Mouse (Mus musculus): ENCODE measurements around the gene Mnx1. TPM values are rescaled to one million over a fixed set of nuclear protein-coding genes. Genes with fewer than 3 reads are reported as not detected.

The Mnx1 gene
- not detected in 2 replicates for total RNA-seq (2017)

DNA sequence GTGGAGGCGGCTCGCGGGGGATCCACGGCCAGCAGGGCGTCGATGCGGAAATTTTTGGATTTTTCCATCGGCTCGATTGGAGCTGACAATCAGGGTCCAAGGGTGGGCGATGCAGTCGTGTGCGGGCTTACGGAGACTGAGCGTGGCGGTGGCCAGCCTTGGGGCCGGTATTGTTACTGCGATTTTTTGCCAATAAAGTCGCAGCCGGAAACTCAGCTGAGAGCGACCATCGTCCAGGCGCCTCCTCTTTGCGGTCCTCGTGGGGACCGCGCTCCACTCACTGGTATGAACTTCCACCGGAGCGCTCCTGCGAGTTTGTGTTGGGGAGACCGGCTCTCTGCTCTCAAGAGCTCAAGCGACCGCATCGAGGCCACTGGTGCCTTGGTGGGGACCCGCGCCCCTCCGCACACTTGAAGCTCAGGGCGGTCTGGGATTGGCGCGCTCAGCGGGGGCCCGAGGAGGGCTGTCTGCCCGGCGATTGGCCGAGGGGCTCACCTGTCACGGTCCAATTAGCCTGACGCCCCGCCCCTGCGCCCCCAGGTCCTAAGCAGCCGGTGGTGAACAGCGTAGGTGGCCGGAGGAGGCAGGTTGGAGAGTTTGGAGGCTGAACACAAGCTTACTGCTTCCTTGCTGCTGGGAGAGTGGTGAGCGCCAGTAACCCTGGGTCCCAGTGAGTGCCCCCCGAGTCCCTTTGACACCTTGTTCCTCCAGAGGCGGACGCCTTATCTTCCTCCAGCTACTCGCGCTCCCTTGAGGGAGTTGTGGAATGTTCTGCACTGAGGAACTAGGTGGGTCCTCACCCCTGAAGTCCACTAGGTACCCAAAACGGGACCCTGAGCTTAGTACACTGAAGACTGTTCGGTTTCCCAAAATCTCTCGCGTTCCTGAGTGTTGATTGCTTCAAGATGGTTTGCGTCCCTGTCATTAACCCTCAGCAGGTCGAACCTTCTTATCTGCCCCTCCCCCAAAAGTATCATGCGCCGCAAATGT is at the start of gene Mnx1:
TSS of gene Mnx1 (minus strand) at position 263 of the 990 bp plus-strand sequence.
- 0 out of 4 replicates have a peak, but pooled peaks of 1 of the 2 experiments have one; percentile 8 for ATAC-seq (replicated peaks in 1 of 2; ENCODE audit: insufficient read depth in 1 of 2, low FRiP score in 2 of 2, low TSS enrichment in 1 of 2, low read depth in 1 of 2, poor library complexity in 2 of 2, severe bottlenecking in 2 of 2)

- ATAC-seq (replicated peaks in 1 of 2; ENCODE audit: insufficient read depth in 1 of 2, low FRiP score in 2 of 2, low TSS enrichment in 1 of 2, low read depth in 1 of 2, poor library complexity in 2 of 2, severe bottlenecking in 2 of 2) = no peak
These were observed 38.2 kb upstream of the Mnx1 start for GRCm38 (mm10) chr5:29516432-29516831.

DNA sequence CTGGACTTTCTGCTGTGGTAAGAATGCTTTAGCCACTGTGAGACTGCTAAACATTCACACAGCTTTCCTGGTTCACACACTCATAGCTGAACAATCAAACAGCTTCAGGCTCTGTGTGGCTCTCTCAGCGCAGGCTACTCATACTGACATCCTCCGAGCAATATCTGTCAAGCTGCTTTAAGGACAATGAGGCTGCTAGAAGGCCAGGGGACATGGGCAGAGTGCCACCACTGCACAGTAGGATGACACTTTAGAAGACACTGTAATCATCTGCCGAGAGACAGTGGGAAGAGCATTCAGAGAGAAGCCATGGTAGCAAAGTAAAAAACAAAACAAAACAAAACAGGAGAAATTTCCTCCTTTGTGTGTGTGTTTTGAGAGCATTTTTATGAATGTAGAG is 37.6 kb upstream of the Mnx1 start:
- ATAC-seq (replicated peaks in 1 of 2; ENCODE audit: insufficient read depth in 1 of 2, low FRiP score in 2 of 2, low TSS enrichment in 1 of 2, low read depth in 1 of 2, poor library complexity in 2 of 2, severe bottlenecking in 2 of 2) = no peak

DNA sequence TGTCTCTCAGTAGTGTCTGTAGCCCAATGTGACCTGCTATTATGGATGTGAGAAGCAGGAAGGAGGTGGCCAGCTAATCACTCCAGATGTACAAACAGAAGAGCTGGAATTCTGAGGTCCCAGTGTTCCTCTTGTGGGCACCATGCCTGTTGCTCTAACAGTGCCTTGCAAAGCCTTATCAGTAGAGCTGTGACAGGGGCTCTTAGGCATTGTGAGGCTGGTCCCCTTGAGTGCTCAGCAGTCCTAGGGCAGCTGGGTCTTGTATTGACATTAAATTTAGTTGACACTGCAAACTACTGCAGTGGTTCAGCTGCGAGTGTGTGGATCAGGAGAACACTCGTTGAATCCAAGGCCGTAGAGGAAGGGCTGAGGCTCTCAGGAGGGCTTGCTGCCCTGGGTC is 28.7 kb upstream of the Mnx1 start:
- ATAC-seq (replicated peaks in 1 of 2; ENCODE audit: insufficient read depth in 1 of 2, low FRiP score in 2 of 2, low TSS enrichment in 1 of 2, low read depth in 1 of 2, poor library complexity in 2 of 2, severe bottlenecking in 2 of 2) = no peak

- no peak for ATAC-seq (replicated peaks in 1 of 2; ENCODE audit: insufficient read depth in 1 of 2, low FRiP score in 2 of 2, low TSS enrichment in 1 of 2, low read depth in 1 of 2, poor library complexity in 2 of 2, severe bottlenecking in 2 of 2)
These were observed 9.1 kb upstream of the Mnx1 start for GRCm38 (mm10) chr5:29487321-29487720.

GRCm38 (mm10) chr5:29485941-29486320 is 7.7 kb upstream of the Mnx1 start:
- ATAC-seq (replicated peaks in 1 of 2; ENCODE audit: insufficient read depth in 1 of 2, low FRiP score in 2 of 2, low TSS enrichment in 1 of 2, low read depth in 1 of 2, poor library complexity in 2 of 2, severe bottlenecking in 2 of 2) = no peak

DNA sequence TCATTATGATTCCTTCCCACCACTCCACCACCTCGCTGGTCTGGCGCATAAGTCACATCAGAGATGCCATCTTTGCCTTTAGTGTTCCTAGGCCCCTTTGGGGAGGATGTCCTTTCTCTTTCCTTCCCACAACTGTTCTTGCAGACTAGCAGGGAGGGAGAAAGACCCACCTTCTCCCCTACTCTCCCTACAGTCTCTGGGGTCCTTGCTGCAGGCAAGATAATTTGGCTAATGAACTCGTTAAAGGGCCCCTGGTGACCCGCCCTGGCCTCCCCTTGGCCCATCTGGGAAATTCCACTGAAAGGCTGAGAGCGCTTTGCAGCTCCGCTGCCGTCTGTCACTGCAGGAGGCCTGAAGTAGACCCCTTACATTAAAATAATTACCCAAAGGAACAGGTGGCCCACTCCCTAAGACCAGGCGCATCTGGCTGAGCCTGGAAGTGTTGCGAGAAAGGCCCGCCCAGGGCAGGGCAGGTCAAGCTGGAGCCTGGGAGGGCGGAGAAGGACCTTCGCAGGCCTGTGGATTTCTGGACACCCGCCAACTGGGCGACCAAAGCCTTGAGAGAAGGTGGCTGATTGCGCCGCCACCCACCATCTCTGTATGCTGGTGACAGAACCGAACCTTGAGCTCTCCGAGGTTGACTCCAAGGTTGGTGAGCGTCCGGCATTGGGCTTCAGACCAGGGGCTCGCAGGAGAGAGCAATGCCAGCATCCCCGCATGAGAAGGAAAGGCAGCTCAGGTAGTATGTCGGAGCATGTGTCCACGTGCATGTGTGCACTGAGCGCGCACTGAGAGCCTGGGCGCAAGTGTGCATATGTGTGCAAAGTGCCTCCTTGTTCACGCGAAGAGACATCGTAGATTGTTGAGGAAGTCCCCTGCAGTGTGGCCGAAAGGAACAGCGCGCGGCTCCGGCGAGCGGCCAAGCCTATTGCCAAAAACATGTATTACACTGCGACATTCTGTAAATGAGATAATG is 7.0 kb upstream of the Mnx1 start:
- ATAC-seq (replicated peaks in 1 of 2; ENCODE audit: insufficient read depth in 1 of 2, low FRiP score in 2 of 2, low TSS enrichment in 1 of 2, low read depth in 1 of 2, poor library complexity in 2 of 2, severe bottlenecking in 2 of 2) = peak; percentile 9 to 23; a peak in 1 of 4 replicates

GRCm38 (mm10) chr5:29483801-29484200 is 5.5 kb upstream of the Mnx1 start:
- ATAC-seq (replicated peaks in 1 of 2; ENCODE audit: insufficient read depth in 1 of 2, low FRiP score in 2 of 2, low TSS enrichment in 1 of 2, low read depth in 1 of 2, poor library complexity in 2 of 2, severe bottlenecking in 2 of 2) = no peak

- peak; percentile 52 to 58; a peak in 2 of 4 replicates for ATAC-seq (replicated peaks in 1 of 2; ENCODE audit: insufficient read depth in 1 of 2, low FRiP score in 2 of 2, low TSS enrichment in 1 of 2, low read depth in 1 of 2, poor library complexity in 2 of 2, severe bottlenecking in 2 of 2)
These were observed 926 bp upstream of the Mnx1 start for GRCm38 (mm10) chr5:29479198-29479593.

GRCm38 (mm10) chr5:29477474-29478207 is 629 bp downstream of the Mnx1 start:
- ATAC-seq (replicated peaks in 1 of 2; ENCODE audit: insufficient read depth in 1 of 2, low FRiP score in 2 of 2, low TSS enrichment in 1 of 2, low read depth in 1 of 2, poor library complexity in 2 of 2, severe bottlenecking in 2 of 2) = no peak

DNA sequence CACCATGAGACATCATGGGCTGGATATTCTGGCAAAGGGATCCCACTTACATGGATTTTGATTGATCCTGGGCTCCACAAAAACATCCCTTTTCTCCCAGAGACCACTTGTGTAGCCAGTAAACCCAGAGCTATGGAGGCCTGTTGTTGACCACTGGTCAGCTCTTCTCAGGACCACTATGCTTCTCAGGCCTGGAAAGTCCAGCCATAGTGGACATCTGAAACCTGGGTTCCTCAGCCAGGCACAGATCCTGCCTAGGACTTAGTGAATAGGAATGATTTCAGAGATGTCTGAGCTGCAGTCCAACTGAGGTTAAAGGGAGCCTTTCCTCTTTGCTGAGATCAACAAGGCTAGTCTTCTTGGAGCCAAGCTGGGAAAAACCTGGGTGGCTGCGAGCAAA is 2.2 kb downstream of the Mnx1 start:
- ATAC-seq (replicated peaks in 1 of 2; ENCODE audit: insufficient read depth in 1 of 2, low FRiP score in 2 of 2, low TSS enrichment in 1 of 2, low read depth in 1 of 2, poor library complexity in 2 of 2, severe bottlenecking in 2 of 2) = no peak

- ATAC-seq (replicated peaks in 1 of 2; ENCODE audit: insufficient read depth in 1 of 2, low FRiP score in 2 of 2, low TSS enrichment in 1 of 2, low read depth in 1 of 2, poor library complexity in 2 of 2, severe bottlenecking in 2 of 2) = no peak
These were observed 2.7 kb downstream of the Mnx1 start for GRCm38 (mm10) chr5:29475556-29475955.

GRCm38 (mm10) chr5:29475041-29475440 is 3.2 kb downstream of the Mnx1 start:
- no peak for ATAC-seq (replicated peaks in 1 of 2; ENCODE audit: insufficient read depth in 1 of 2, low FRiP score in 2 of 2, low TSS enrichment in 1 of 2, low read depth in 1 of 2, poor library complexity in 2 of 2, severe bottlenecking in 2 of 2)

DNA sequence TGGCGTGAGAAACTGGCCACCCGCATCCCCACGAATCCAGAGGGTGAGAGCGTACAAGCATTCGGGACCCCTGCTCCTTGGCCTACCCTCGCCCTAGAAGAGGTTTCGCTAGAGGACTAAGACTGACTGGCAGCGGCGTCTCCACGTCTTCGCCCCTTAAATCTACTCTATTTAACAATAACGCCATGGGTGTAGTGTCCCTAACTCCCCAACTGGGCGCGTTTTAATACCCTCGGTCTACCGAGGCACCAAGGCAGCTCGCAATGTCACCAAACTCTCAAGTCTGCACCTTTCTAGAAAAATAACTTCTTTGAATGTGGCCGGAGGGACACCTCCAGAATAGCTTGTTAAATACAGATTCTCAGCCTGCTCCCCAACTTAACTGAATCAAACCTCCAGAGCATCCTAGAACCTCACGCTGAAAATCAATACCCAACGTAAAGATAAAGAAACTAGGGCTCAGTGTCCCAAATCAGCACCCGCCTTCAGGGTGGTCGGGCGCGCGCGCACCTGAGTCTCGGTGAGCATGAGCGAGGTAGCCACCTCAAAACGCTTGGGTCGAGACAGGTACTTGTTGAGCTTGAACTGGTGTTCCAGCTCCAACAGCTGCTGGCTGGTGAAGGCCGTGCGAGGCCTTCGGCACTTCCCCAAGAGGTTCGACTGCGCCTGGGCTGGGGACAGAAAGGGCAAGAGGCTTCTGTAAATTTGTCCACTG is 3.9 kb downstream of the Mnx1 start:
- no peak for ATAC-seq (replicated peaks in 1 of 2; ENCODE audit: insufficient read depth in 1 of 2, low FRiP score in 2 of 2, low TSS enrichment in 1 of 2, low read depth in 1 of 2, poor library complexity in 2 of 2, severe bottlenecking in 2 of 2)

GRCm38 (mm10) chr5:29473551-29474245 is 4.6 kb downstream of the Mnx1 start:
- ATAC-seq (replicated peaks in 1 of 2; ENCODE audit: insufficient read depth in 1 of 2, low FRiP score in 2 of 2, low TSS enrichment in 1 of 2, low read depth in 1 of 2, poor library complexity in 2 of 2, severe bottlenecking in 2 of 2) = no peak
